Mouse (Mus musculus) bone marrow macrophage, adult 2 months (primary cell): ENCODE measurements around the gene Slc23a2.

ENCODE experiments used
- CTCF ChIP-seq: IDR thresholded peaks from 2 replicates; pipeline ENCODE4 v1.5.1; 2012; ENCODE audit warnings: low read depth, mild to moderate bottlenecking, low read length, moderate library complexity
- POLR2A ChIP-seq: IDR thresholded peaks from 2 replicates; pipeline ENCODE4 v1.6.1; 2012; ENCODE audit warnings: mild to moderate bottlenecking, low read depth, low read length, borderline replicate concordance

DNA sequence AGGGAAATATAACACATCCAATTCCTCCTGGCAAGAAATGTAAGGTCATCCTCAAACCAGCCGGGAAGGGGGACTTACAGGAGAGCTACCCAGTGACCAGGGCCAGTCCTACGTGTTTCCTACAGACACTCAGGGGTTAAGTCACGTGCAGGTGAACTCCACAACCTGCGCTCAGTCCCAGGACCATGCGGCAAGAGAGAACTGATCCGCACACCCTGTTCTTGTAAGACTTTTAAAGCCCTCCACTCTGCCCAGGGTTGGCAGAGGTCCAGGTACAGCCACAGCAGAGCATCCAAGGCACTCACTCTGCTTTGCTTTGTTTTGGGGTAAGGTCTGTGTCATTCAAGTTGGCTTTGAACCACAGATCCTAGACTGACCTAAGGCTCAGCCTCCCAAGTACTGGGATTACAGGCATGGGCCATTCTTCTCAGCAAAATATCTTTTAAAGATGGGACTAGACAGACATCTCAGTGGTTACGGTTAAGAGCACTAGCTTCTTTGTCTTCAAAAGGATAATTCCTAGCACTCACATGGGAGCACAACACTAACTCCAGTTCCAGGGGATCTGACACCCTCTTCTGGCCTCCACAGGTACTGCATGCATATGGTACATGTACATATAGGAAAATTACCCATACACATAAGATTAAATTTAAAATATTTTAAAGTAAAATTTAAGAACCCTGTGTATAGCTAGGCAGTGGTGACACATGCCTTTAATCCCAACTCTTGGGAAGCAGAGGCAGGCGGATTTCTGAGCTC lies 8.9 kb downstream of the Slc23a2 start:
- TF ChIP-seq CTCF (no peak), POLR2A (no peak)
